Mouse (Mus musculus) heart, embryonic 11.5 days (tissue): ENCODE data around the gene Cdyl. TPM values are rescaled to one million over a fixed set of nuclear protein-coding genes. Genes with fewer than 3 reads are reported as not detected.

Source experiments
- ATAC-seq: fragments of 200-750 bp; cut with Nextera tagmentation; replicated peaks from 2 replicates; pipeline ENCODE4 v1.8.0; 2017; ENCODE audit warnings: moderate library complexity; ENCODE audit not compliant: insufficient number of reproducible peaks, low FRiP score, low TSS enrichment
- H3K27ac ChIP-seq: fragments of 300-500 bp; sonication (generic); 2 replicates; pipeline ENCODE4 v1.5.1; 2014; ENCODE audit warnings: mild to moderate bottlenecking, low read depth, low read length
- H3K27me3 ChIP-seq: fragments of 300-500 bp; sonication (generic); 2 replicates; pipeline ENCODE4 v1.6.1; 2014; ENCODE audit warnings: mild to moderate bottlenecking, low read length, mixed read lengths; ENCODE audit not compliant: control insufficient read depth, insufficient read depth
- H3K36me3 ChIP-seq: fragments of 300-500 bp; sonication (generic); 2 replicates; pipeline ENCODE4 v1.6.1; 2014; ENCODE audit warnings: mild to moderate bottlenecking, low read length, moderate library complexity, mixed read lengths; ENCODE audit not compliant: control insufficient read depth, insufficient read depth
- H3K4me1 ChIP-seq: fragments of 300-500 bp; sonication (generic); 2 replicates; pipeline ENCODE4 v1.6.1; 2014; ENCODE audit warnings: low read length; ENCODE audit not compliant: control insufficient read depth, insufficient read depth
- H3K4me2 ChIP-seq: fragments of 300-500 bp; sonication (generic); 2 replicates; pipeline ENCODE4 v1.6.1; 2014; ENCODE audit warnings: mild to moderate bottlenecking, moderate library complexity
- H3K4me3 ChIP-seq: fragments of 300-500 bp; sonication (generic); 2 replicates; pipeline ENCODE4 v1.5.1; 2014; ENCODE audit warnings: low read depth, low read length
- H3K9ac ChIP-seq: fragments of 300-500 bp; sonication (generic); 2 replicates; pipeline ENCODE4 v1.6.1; 2014; ENCODE audit warnings: mild to moderate bottlenecking, low read depth, low read length, moderate library complexity
- H3K9me3 ChIP-seq: fragments of 300-500 bp; sonication (generic); replicated peaks from 2 replicates; pipeline ENCODE4 v1.6.1; 2016; ENCODE audit warnings: low read length; ENCODE audit not compliant: control insufficient read depth
- WGBS: fragments of 180-500 bp; shearing (Covaris S2); extraction: QIAGEN DNeasy Blood & Tissue Kit; methylation state at CpG from one replicate; pipeline ENCODE4 v1.1.7; 2014; ENCODE audit not compliant: insufficient replicate concordance; 5-methylcytosine and 5-hydroxymethylcytosine counted together
- polyA plus RNA-seq: library from polyadenylated mRNA; unstranded; fragments of >200 nt; fragmentation: Nextera tagmentation; extraction: Ambion mirVana; gene quantifications from 2 replicates; pipeline ENCODE4 v1.2.1, GENCODE M21; 2014

Cdyl gene
- polyA plus RNA-seq, 1 experiment from 2014 or later = 14.9 TPM

DNA sequence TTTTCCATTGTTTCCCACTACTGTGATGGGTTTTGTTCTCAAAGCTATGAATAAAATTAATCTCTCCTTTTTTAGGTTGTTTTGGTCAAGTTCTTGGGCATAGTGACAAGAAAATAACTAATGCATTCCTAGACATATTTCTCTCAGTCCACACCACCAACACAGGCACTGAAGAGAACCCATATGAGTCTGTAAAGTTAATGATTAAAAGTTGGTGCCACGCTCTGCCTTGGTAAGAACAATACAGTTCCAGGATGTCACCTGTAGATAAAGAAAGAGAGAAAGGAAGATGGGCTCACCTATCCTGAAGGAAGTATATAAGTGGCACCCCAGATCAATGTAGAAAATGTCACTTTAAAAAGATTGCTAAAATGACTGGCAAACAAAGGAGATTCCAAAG, 32.3 kb upstream of the Cdyl start:
- no peaks in the 10 kb centered on the region for H3K4me1 ChIP-seq
- H3K4me3 ChIP-seq = no peak overlapping the region
- no peak for ATAC-seq
- H3K27me3 ChIP-seq = no peaks in the 10 kb centered on the region
- H3K9me3 ChIP-seq = no peaks in the 10 kb centered on the region
- no peak overlapping the region for H3K9ac ChIP-seq
- no peak overlapping the region for H3K27ac ChIP-seq
- WGBS = 69% methylated on average over 1 of the region's 1 CpGs
- H3K36me3 ChIP-seq = no peaks in the 10 kb centered on the region
- H3K4me2 ChIP-seq = no peak overlapping the region

DNA sequence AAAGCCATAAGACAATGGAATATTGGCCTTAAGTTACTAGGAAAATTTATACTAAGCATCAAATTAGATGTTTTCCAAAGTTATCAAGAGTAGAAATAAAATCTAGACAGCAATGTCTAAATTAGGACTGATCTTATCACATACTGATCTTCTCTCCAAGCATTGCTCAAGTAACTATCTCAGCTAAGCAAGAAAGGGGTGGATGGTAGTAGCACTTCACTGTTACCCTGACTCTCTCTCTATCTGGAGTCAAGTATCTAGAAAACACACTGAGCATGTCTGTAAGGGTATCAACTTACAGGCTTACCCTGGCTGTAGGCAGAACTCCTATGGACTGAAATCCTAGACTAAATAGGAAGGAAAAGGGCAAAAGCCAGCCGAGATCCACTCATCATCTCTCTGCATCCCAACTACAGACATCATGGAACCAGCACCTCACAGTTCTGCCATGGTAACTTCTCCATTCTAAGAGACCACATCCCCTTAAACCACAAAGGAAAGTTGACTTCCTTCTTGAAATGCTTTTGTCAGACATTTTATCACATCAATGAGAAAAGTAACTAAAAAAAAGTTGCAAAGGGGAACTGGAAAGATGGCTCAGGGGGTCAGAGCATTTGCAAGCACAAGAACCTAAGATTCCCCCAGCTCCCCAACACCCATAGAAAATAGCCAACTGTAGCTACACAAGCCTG, 12.4 kb upstream of the Cdyl start:
- Histone ChIP-seq H3K27me3 (no peaks in the 10 kb centered on the region), H3K4me3 (no peak overlapping the region), H3K9me3 (no peaks in the 10 kb centered on the region; the same call in 1 of the 2 replicates), H3K4me2 (no peak overlapping the region), H3K27ac (no peak overlapping the region), H3K36me3 (no peaks in the 10 kb centered on the region), H3K4me1 (no peaks in the 10 kb centered on the region), H3K9ac (no peak overlapping the region)
- WGBS = 86% methylated on average over 1 of the region's 1 CpGs
- ATAC-seq = no peak

DNA sequence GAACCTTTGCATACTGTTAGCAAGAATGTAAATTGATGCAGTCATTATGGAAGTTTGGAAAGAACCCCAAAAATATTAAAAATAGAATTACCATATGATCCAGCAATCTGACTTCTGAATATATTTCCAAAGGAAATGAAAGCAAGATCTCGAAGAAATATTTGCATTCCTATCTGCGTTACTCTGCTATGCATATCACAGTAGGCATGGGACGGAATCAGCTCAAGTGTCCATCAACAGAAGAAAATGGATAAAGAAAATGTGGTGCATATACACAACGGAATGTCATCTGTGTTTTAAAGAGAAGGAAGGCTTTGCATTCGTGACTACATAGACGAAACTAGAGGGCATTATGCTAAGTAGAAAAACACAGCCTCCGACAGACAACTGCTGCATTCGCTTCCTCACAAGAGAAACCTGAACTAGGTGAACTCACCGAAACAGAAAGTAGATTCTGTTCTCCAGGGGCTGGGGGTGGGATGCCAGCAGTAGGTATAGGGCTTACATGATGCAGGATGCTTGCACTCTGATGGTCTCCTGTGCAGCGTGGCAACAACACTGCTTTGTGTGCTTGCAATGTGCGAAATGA, 9.3 kb upstream of the Cdyl start:
- Histone ChIP-seq H3K36me3 (no peaks in the 10 kb centered on the region), H3K4me1 (no peaks in the 10 kb centered on the region), H3K9ac (no peak overlapping the region), H3K27me3 (no peaks in the 10 kb centered on the region), H3K4me2 (no peak overlapping the region), H3K27ac (no peak overlapping the region), H3K4me3 (no peak overlapping the region), H3K9me3 (no peaks in the 10 kb centered on the region)
- WGBS = 80% methylated on average over 11 of the region's 11 CpGs
- ATAC-seq = no peak

DNA sequence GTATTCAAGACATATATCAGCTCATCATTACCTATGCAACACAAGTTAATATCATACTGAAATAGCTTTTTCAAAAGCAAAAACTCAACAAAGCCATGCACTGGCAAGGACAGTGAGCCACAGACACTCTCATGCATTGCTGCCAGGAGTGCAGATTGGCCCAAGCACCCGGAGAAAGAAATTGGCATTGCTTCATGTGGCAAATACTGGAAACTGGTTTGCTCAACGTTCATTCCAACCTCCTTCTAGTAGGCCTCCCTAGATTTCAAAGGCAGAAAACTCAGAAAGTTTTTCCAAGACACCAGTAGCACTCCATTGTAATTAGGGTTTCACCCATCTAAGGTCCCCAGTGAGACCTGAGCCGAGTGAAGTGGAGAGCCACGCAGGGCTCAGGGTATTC, 6.8 kb upstream of the Cdyl start:
- Histone ChIP-seq H3K4me3 (no peak overlapping the region), H3K27me3 (no peaks in the 10 kb centered on the region), H3K4me2 (no peak overlapping the region), H3K27ac (no peak overlapping the region), H3K9me3 (no peaks in the 10 kb centered on the region), H3K36me3 (no peaks in the 10 kb centered on the region), H3K9ac (no peak overlapping the region), H3K4me1 (no peaks in the 10 kb centered on the region)
- 73% methylated on average over 4 of the region's 4 CpGs for WGBS
- ATAC-seq = no peak

DNA sequence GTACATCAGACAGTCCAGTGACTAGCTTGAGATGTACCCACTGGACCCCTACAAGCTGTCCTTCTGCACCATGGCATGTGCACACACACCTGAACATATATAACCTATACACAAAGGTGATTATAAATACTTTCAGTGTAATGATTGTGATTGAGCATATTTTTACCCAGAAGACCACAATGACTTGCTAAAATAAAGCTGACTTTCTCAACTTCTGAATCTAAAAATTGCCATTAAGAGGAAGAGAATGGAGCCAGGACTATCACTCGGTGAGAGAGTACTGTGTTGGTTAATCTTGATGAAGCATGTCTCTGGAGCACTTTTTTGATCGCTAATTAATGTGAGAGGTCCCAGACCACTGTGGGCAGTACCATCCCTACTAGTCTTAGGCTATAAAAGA, 2.8 kb upstream of the Cdyl start:
- Histone ChIP-seq H3K27ac (no peak overlapping the region), H3K4me2 (no peak overlapping the region), H3K9ac (no peak overlapping the region), H3K9me3 (no peaks in the 10 kb centered on the region), H3K4me3 (no peak overlapping the region), H3K4me1 (no peaks in the 10 kb centered on the region), H3K27me3 (no peaks in the 10 kb centered on the region), H3K36me3 (no peaks in the 10 kb centered on the region)
- ATAC-seq = no peak
- WGBS = 79% methylated on average over 2 of the region's 2 CpGs

DNA sequence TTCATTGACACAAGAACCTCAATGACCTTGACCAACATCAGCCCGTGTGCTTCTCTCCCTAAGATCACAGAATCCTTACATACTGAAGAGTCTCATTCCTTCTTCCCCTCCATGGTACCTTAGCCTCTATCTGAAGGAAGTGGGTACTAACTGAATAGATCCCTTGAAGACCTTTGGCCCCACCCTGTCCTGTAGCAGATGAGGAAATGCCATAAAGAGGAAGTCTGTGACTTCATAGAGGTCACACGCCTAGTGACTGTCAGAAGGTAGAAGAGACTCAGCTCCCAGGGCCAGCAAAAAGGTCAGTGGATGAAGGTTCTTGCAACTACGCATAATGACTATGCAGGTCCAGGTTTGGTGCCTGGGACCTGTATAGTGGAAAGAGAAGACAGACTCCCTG, 5.8 kb downstream of the Cdyl start:
- 72% methylated on average over 3 of the region's 3 CpGs for WGBS
- no peaks in the 10 kb centered on the region for H3K27me3 ChIP-seq
- H3K9me3 ChIP-seq = no peaks in the 10 kb centered on the region
- no peaks in the 10 kb centered on the region for H3K4me1 ChIP-seq
- no peak overlapping the region for H3K4me3 ChIP-seq
- no peak overlapping the region for H3K9ac ChIP-seq
- no peak overlapping the region for H3K27ac ChIP-seq
- no peaks in the 10 kb centered on the region for H3K36me3 ChIP-seq
- H3K4me2 ChIP-seq = no peak overlapping the region
- no peak for ATAC-seq

DNA sequence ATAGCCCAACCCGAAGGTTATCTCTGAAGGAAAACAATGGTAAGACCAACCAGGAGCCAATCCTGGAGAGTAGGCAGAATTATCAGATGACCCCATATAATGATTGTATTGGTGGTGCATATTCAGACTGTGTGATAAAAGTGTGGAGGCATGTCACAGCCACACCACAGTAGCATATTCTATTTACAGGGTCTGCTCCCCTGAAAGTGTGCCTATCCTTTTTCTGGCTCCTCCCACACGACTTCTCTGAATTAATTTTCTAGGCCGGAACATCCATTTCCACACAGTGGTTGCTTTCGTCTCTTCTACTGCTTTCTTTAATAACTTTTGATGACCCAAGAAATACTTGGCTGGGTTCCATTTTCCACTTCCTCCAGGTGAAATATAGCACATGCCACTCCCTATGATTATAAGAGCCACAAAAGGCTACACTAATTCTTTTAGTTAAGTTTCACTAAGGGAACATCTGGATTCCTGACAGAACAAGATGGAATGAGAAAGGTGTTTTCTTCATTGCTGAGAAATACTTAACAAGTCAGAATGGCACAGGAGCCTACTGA, 10.4 kb downstream of the Cdyl start:
- Histone ChIP-seq H3K9me3 (no peaks in the 10 kb centered on the region), H3K27me3 (no peaks in the 10 kb centered on the region), H3K4me3 (no peak overlapping the region), H3K36me3 (no peaks in the 10 kb centered on the region), H3K9ac (no peak overlapping the region), H3K4me1 (no peaks in the 10 kb centered on the region), H3K27ac (no peak overlapping the region), H3K4me2 (no peak overlapping the region)
- WGBS = 77% methylated on average over 4 of the region's 4 CpGs
- no peak for ATAC-seq

DNA sequence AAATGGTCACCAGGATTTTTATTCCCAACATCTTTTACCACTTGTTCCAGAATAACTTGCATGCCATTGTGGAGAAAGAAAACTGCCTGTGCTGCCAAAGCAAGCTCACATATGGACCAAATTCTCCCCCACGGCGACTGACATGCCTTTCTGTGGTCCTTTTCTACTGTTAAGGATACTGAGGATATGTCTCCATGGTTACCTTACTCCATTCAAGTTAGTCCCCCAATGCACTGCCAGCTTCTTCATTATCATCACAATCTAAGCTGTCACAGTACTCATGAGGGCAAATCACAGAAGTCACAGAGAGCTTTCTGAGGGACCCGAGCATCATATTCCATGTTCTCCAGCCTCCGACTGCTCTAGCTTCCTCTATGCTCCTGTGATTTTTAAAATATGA, 11.2 kb downstream of the Cdyl start:
- ATAC-seq = no peak
- Histone ChIP-seq H3K27ac (no peak overlapping the region), H3K4me1 (no peaks in the 10 kb centered on the region), H3K9ac (no peak overlapping the region), H3K27me3 (no peaks in the 10 kb centered on the region), H3K4me3 (no peak overlapping the region), H3K4me2 (no peak overlapping the region), H3K9me3 (no peaks in the 10 kb centered on the region), H3K36me3 (no peaks in the 10 kb centered on the region)
- 84% methylated on average over 4 of the region's 4 CpGs for WGBS

DNA sequence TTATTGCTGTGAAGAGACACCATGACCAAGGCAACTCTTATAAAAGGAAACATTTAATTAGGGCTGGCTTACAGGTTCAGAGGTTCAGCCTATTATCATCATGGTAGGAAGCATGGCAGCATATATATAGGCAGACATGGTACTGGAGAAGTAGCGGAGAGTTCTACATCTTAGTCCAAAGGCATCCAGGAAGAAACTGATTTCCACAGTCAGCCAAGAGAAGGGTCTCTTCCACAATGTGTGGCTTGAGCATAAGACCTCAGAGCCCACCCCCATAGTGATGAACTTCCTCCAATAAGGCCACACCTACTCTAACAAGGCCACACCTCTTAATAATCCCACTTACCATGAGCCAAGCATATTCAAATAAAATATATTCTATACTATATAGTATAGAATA, 17.3 kb downstream of the Cdyl start:
- no peak overlapping the region for H3K9ac ChIP-seq
- H3K27me3 ChIP-seq = no peaks in the 10 kb centered on the region
- H3K4me2 ChIP-seq = no peak overlapping the region
- 97% methylated on average over 1 of the region's 1 CpGs for WGBS
- H3K36me3 ChIP-seq = no peaks in the 10 kb centered on the region
- peaks cover 5% of the 10 kb centered on the region; the same call in 1 of the 2 replicates for H3K4me1 ChIP-seq
- no peak for ATAC-seq
- H3K9me3 ChIP-seq = no peaks in the 10 kb centered on the region
- H3K27ac ChIP-seq = peak overlapping the region; percentile 41; the same call in 1 of the 2 replicates
- no peak overlapping the region for H3K4me3 ChIP-seq
